Mouse (Mus musculus) lung, postnatal 0 days (tissue): ENCODE data around the gene Cyba. TPM values are rescaled to one million over a fixed set of nuclear protein-coding genes. Genes with fewer than 3 reads are reported as not detected.

ENCODE experiments used
- ATAC-seq: fragments of 200-750 bp; cut with Nextera tagmentation; 2 replicates; pipeline ENCODE4 v1.8.0; 2017; ENCODE audit warnings: moderate library complexity
- DNase-seq: peaks from one replicate; pipeline ENCODE4 v3.0.0-alpha.2; 2016; ENCODE audit warnings: low spot score
- H3K27ac ChIP-seq: fragments of 300-500 bp; sonication (generic); 2 replicates; pipeline ENCODE4 v1.5.1; 2014; ENCODE audit warnings: antibody characterized with exemption, mild to moderate bottlenecking, low read length, mixed read lengths
- H3K27me3 ChIP-seq: fragments of 300-500 bp; sonication (generic); replicated peaks from 2 replicates; pipeline ENCODE4 v1.6.1; 2014; ENCODE audit warnings: low read length, mixed read lengths; ENCODE audit not compliant: insufficient read depth
- H3K36me3 ChIP-seq: fragments of 300-500 bp; sonication (generic); 2 replicates; pipeline ENCODE4 v1.6.1; 2014; ENCODE audit warnings: low read length, mixed read lengths; ENCODE audit not compliant: insufficient read depth
- H3K4me1 ChIP-seq: fragments of 300-500 bp; sonication (generic); 2 replicates; pipeline ENCODE4 v1.6.1; 2014; ENCODE audit warnings: antibody characterized with exemption, low read depth, low read length, mixed read lengths; ENCODE audit not compliant: insufficient read depth
- H3K4me2 ChIP-seq: fragments of 300-500 bp; sonication (generic); replicated peaks from 2 replicates; pipeline ENCODE4 v1.6.1; 2014; ENCODE audit warnings: low read depth, mild to moderate bottlenecking, low read length, moderate library complexity, mixed read lengths
- H3K4me3 ChIP-seq: fragments of 300-500 bp; sonication (generic); 2 replicates; pipeline ENCODE4 v1.5.1; 2014; ENCODE audit warnings: low read depth, low read length
- H3K9ac ChIP-seq: fragments of 300-500 bp; sonication (generic); replicated peaks from 2 replicates; pipeline ENCODE4 v1.6.1; 2014; ENCODE audit warnings: low read depth, mild to moderate bottlenecking
- H3K9me3 ChIP-seq: fragments of 300-500 bp; sonication (generic); 2 replicates; pipeline ENCODE4 v1.6.1; 2016; ENCODE audit warnings: low read length, mixed read lengths
- CTCF ChIP-seq: IDR thresholded peaks from 2 replicates; pipeline ENCODE4 v1.5.1; 2016; ENCODE audit warnings: antibody characterized with exemption, mild to moderate bottlenecking
- EP300 ChIP-seq: IDR thresholded peaks from 2 replicates; pipeline ENCODE4 v1.6.1; 2016; ENCODE audit warnings: antibody characterized with exemption, mild to moderate bottlenecking, control low read depth
- WGBS: fragments of 180-500 bp; shearing (Covaris S2); extraction: QIAGEN DNeasy Blood & Tissue Kit; methylation state at CpG from one replicate; pipeline ENCODE4 v1.1.7; 2014; 5-methylcytosine and 5-hydroxymethylcytosine counted together
- polyA plus RNA-seq: library from polyadenylated mRNA; unstranded; fragments of >200 nt; fragmentation: Nextera tagmentation; extraction: Ambion mirVana; gene quantifications from 2 replicates; pipeline ENCODE4 v1.2.1, GENCODE M21; 2015

Gene Cyba
- polyA plus RNA-seq, 1 experiment from 2014 or later: 429 TPM

- Histone ChIP-seq H3K27me3 (no peaks in the 10 kb centered on the region), H3K27ac (no peak within 1 kb of the TSS), H3K4me3 (no peak within 1 kb of the TSS), H3K9me3 (no peaks in the 10 kb centered on the region), H3K36me3 (peaks cover 1% of the 10 kb centered on the region; the same call in 1 of the 2 replicates), H3K4me2 (no peak within 1 kb of the TSS), H3K9ac (no peak within 1 kb of the TSS), H3K4me1 (no peaks in the 10 kb centered on the region)
- TF ChIP-seq CTCF (no peak), EP300 (no peak)
- ATAC-seq (peak; percentile 11; the same call in 1 of the 2 replicates), DNase-seq (peak; percentile 34)
- WGBS: 67% methylated on average over 14 of the region's 14 CpGs
Observed at GRCm38 (mm10) chr8:122421376-122422070, 11.2 kb downstream of the Cyba start, which contains the start of gene Il17c. Gene Il17c (plus strand): TSS chr8:122422020.

GRCm38 (mm10) chr8:122419881-122420555 lies 12.7 kb downstream of the Cyba start:
- no peak overlapping the region for H3K9ac ChIP-seq
- no peak for TF ChIP-seq CTCF
- TF ChIP-seq EP300: no peak
- DNase-seq (peak; percentile 54), ATAC-seq (peak; percentile 66)
- H3K4me3 ChIP-seq: no peak overlapping the region
- no peak overlapping the region for H3K4me2 ChIP-seq
- peaks cover 9% of the 10 kb centered on the region; the same call in 1 of the 2 replicates for H3K36me3 ChIP-seq
- no peaks in the 10 kb centered on the region for H3K4me1 ChIP-seq
- no peak overlapping the region for H3K27ac ChIP-seq
- H3K9me3 ChIP-seq: no peaks in the 10 kb centered on the region
- H3K27me3 ChIP-seq: no peaks in the 10 kb centered on the region
- WGBS: 30% methylated on average over 9 of the region's 9 CpGs

- no peak overlapping the region for H3K27ac ChIP-seq
- peaks cover 41% of the 10 kb centered on the region for H3K36me3 ChIP-seq
- DNase-seq (no peak), ATAC-seq (no peak)
- no peak overlapping the region for H3K9ac ChIP-seq
- WGBS: 77% methylated on average over 6 of the region's 6 CpGs
- no peak overlapping the region for H3K4me2 ChIP-seq
- no peaks in the 10 kb centered on the region for H3K4me1 ChIP-seq
- no peak overlapping the region for H3K4me3 ChIP-seq
- no peak for TF ChIP-seq CTCF
- no peak for TF ChIP-seq EP300
- no peaks in the 10 kb centered on the region for H3K27me3 ChIP-seq
- no peaks in the 10 kb centered on the region for H3K9me3 ChIP-seq
Observed at GRCm38 (mm10) chr8:122415554-122415953, 17.2 kb downstream of the Cyba start.

GRCm38 (mm10) chr8:122414311-122414710 lies 18.4 kb downstream of the Cyba start:
- H3K9me3 ChIP-seq: no peaks in the 10 kb centered on the region
- H3K4me1 ChIP-seq: no peaks in the 10 kb centered on the region
- H3K4me2 ChIP-seq: no peak overlapping the region
- H3K36me3 ChIP-seq: peaks cover 48% of the 10 kb centered on the region
- H3K9ac ChIP-seq: no peak overlapping the region
- ATAC-seq (no peak), DNase-seq (no peak)
- 80% methylated on average over 9 of the region's 9 CpGs for WGBS
- H3K27ac ChIP-seq: no peak overlapping the region
- TF ChIP-seq CTCF (no peak), EP300 (no peak)
- H3K27me3 ChIP-seq: no peaks in the 10 kb centered on the region
- no peak overlapping the region for H3K4me3 ChIP-seq

GRCm38 (mm10) chr8:122407678-122408077 lies 25.1 kb downstream of the Cyba start:
- DNase-seq (no peak), ATAC-seq (no peak)
- no peaks in the 10 kb centered on the region for H3K4me1 ChIP-seq
- H3K4me2 ChIP-seq: no peak overlapping the region
- H3K27me3 ChIP-seq: no peaks in the 10 kb centered on the region
- no peaks in the 10 kb centered on the region for H3K9me3 ChIP-seq
- H3K4me3 ChIP-seq: no peak overlapping the region
- WGBS: 91% methylated on average over 7 of the region's 7 CpGs
- no peak overlapping the region for H3K27ac ChIP-seq
- TF ChIP-seq EP300 (no peak), CTCF (no peak)
- H3K36me3 ChIP-seq: peaks cover 71% of the 10 kb centered on the region
- no peak overlapping the region for H3K9ac ChIP-seq

GRCm38 (mm10) chr8:122405146-122405805 lies 27.5 kb downstream of the Cyba start:
- no peak overlapping the region for H3K27ac ChIP-seq
- no peak for TF ChIP-seq EP300
- TF ChIP-seq CTCF: no peak
- DNase-seq (no peak), ATAC-seq (no peak)
- H3K4me3 ChIP-seq: no peak overlapping the region
- no peak overlapping the region for H3K9ac ChIP-seq
- H3K4me1 ChIP-seq: no peaks in the 10 kb centered on the region
- WGBS: 84% methylated on average over 9 of the region's 9 CpGs
- no peak overlapping the region for H3K4me2 ChIP-seq
- H3K36me3 ChIP-seq: peaks cover 59% of the 10 kb centered on the region
- H3K27me3 ChIP-seq: no peaks in the 10 kb centered on the region
- H3K9me3 ChIP-seq: no peaks in the 10 kb centered on the region
